Mouse (Mus musculus): ENCODE measurements around the gene Hoxd8. TPM values are rescaled to one million over a fixed set of nuclear protein-coding genes. Genes with fewer than 3 reads are reported as not detected.

Gene Hoxd8
- polyA plus RNA-seq, 1 experiment from 2014 or later, result 23.1 TPM

DNA sequence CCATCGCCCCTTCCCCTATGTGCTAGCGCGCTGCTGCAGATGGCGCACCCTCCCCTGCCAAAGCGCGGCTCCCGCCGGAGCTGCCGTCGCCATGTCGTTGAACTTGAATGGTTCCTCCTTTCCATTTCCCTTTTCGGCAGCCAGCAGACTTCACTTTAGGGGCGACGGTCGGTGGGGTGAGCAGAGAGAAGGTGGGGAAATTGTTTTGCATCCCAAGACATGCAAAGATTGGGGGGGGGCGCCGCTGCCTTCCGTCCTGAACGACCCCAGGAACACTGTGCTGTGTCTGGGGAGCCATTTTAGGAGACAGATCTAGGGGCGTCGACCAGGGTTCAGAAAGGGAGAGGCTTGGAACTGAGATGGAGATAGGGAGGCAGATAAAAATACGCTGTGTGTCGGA is 24.4 kb upstream of the Hoxd8 start:
- 0 out of 2 replicates have a peak, but pooled peaks cover 2% of the 10 kb centered on the region for H3K4me1 ChIP-seq (ENCODE audit: control insufficient read depth, insufficient read depth, low read length)
- H3K27ac ChIP-seq (ENCODE audit: low read depth, low read length), result no peak overlapping the region; the same call in 1 of the 2 replicates
- DNase-seq (ENCODE audit: low spot score) (no peak), ATAC-seq (ENCODE audit: insufficient read depth, low FRiP score, low TSS enrichment) (no peak)
- H3K36me3 ChIP-seq (ENCODE audit: control insufficient read depth, insufficient read depth, low read length), result no peaks in the 10 kb centered on the region
- H3K27me3 ChIP-seq (ENCODE audit: control insufficient read depth, insufficient read depth, low read length), result peaks cover 100% of the 10 kb centered on the region
- peak overlapping the region; percentile 15 for H3K4me2 ChIP-seq (ENCODE audit: low read depth)
- WGBS, result under 1% methylated on average over 22 of the region's 23 CpGs
- H3K9me3 ChIP-seq (ENCODE audit: control insufficient read depth, low read length), result no peaks in the 10 kb centered on the region
- peak overlapping the region; percentile 41 for H3K4me3 ChIP-seq (ENCODE audit: low read depth, low read length)
- H3K9ac ChIP-seq (ENCODE audit: low read length), result no peak overlapping the region; the same call in 1 of the 2 replicates

DNA sequence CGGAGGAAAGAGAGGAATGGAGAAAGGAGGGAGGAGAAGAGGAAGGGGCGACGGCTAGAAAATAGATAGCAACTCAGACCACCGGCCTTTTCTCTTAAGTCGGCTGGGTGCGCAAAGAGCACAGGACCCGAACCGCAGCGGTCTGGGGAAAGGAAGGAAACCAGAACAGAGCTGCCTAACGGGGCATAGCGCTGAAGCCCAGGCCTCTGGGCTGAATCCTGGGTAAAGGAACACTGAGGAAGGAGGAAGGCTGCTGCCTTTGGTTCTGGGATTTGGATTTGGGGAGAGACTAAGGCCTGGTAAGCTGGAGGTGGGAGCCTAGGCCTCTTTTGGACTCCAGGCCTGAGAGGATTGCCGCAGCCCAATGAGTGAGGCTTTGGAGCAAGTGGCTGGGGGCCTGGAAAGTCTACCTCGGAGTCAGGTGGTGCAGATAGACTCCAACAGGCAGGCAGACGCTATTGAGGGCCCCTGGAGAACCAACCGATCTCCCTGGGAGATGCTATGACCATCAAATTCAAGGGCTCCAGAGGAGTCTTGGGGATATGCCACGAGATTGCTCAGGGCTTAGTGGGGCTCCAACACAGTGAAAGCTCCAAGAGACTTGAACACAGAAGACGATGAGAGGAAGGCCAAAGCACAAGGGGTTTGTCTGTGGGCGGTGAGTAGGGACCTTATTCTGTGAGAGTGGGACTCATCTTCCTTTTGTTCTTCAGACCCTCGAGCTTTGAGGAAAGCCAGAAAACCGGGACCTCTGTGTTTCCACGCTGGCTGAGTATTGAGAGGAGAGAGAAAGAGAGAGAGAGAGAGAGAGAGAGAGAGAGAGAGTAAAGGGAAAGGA is 23.6 kb upstream of the Hoxd8 start:
- WGBS, result 2% methylated on average over 21 of the region's 21 CpGs
- peak; percentile 29 for DNase-seq (ENCODE audit: low spot score)
- no peaks in the 10 kb centered on the region for H3K4me1 ChIP-seq (ENCODE audit: control insufficient read depth, insufficient read depth, low read length)

DNA sequence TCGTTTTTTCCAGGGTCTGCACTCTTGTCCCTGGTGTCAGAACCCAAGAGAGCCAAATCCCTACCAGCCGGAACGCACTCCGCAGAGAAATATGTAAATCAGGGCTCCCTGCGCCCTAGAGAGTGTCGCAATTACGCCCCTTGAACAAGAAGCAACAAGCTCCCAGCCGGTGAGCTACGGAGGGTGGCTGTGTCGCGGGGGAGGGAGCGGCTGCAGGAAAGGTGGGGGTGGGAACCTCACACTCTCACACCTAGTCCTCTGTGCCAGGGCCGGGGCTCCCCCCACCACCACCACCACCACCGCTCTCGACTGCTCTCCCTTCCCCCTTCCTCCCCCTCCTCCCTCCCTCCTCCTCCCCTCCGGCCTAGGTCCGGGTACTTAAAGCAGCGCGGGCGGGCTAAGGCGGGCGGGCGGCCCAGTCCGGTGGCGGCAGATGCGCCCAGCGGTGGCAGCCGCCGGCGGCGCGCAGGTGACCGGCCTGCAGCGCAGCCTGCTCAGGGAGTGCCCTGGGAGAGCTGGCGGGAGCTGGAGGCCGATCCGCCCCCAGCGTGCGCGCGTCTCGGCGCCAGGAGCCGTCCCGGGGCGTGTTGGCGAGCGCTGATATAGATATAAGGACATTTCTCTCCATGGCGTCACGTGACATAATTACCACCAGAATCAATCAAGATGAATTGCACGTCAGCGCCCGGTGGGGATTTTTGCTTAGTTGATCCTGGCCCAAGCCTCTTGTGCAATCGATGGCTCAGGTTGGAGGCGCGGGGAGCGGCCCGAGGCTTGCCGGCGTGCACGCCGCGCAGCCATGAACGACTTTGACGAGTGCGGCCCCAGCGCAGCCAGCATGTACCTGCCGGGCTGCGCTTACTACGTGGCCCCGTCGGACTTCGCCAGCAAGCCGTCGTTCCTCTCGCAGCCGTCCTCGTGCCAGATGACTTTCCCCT is 22.6 kb upstream of the Hoxd8 start:
- under 1% methylated on average over 73 of the region's 78 CpGs for WGBS
- peak; percentile 58 for DNase-seq (ENCODE audit: low spot score)

More for the DNA sequence above, 23.6 kb upstream of the Hoxd8 start:
- H3K9me3 ChIP-seq (ENCODE audit: control insufficient read depth, low read length), result no peaks in the 10 kb centered on the region
- H3K4me2 ChIP-seq (ENCODE audit: low read depth), result peak overlapping the region; percentile 15
- no peak for ATAC-seq (ENCODE audit: insufficient read depth, low FRiP score, low TSS enrichment)
- peaks cover 100% of the 10 kb centered on the region for H3K27me3 ChIP-seq (ENCODE audit: control insufficient read depth, insufficient read depth, low read length)
- peak overlapping the region; percentile 46 for H3K9ac ChIP-seq (ENCODE audit: low read length)
- peak overlapping the region; percentile 41 for H3K4me3 ChIP-seq (ENCODE audit: low read depth, low read length)
- H3K36me3 ChIP-seq (ENCODE audit: control insufficient read depth, insufficient read depth, low read length), result no peaks in the 10 kb centered on the region
- H3K27ac ChIP-seq (ENCODE audit: low read depth, low read length), result no peak overlapping the region

DNA sequence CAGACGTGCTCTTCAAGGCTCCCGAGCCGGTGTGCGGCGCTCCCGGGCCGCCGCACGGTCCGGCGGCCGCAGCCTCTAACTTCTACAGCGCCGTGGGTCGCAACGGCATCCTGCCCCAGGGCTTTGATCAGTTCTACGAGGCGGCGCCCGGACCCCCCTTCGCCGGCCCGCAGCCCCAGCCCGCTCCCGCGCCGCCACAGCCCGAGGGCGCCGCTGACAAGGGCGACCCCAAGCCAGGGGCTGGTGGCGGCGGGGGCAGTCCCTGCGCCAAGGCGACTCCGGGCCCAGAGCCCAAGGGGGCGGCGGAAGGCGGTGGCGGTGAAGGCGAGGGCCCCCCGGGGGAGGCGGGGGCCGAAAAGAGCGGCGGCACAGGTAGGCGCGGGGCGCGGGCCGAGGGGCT is 21.6 kb upstream of the Hoxd8 start:
- under 1% methylated on average over 29 of the region's 51 CpGs for WGBS
- H3K4me3 ChIP-seq (ENCODE audit: low read depth, low read length), result peak overlapping the region; percentile 41
- DNase-seq (ENCODE audit: low spot score) (peak; percentile 29), ATAC-seq (ENCODE audit: insufficient read depth, low FRiP score, low TSS enrichment) (no peak)
- H3K9ac ChIP-seq (ENCODE audit: low read length), result peak overlapping the region; percentile 70
- no peaks in the 10 kb centered on the region for H3K9me3 ChIP-seq (ENCODE audit: control insufficient read depth, low read length)
- no peaks in the 10 kb centered on the region for H3K4me1 ChIP-seq (ENCODE audit: control insufficient read depth, insufficient read depth, low read length)
- no peaks in the 10 kb centered on the region for H3K36me3 ChIP-seq (ENCODE audit: control insufficient read depth, insufficient read depth, low read length)
- H3K27me3 ChIP-seq (ENCODE audit: control insufficient read depth, insufficient read depth, low read length), result peaks cover 98% of the 10 kb centered on the region
- H3K27ac ChIP-seq (ENCODE audit: low read depth, low read length), result 0 out of 2 replicates have a peak overlapping the region, but pooled peaks have one; percentile 39
- peak overlapping the region; percentile 32 for H3K4me2 ChIP-seq (ENCODE audit: low read depth)

More for the DNA sequence above, 22.6 kb upstream of the Hoxd8 start:
- Histone ChIP-seq H3K4me2 (ENCODE audit: low read depth) (peak overlapping the region; percentile 32), H3K27me3 (ENCODE audit: control insufficient read depth, insufficient read depth, low read length) (peaks cover 98% of the 10 kb centered on the region), H3K27ac (ENCODE audit: low read depth, low read length) (0 out of 2 replicates have a peak overlapping the region, but pooled peaks have one; percentile 39), H3K9ac (ENCODE audit: low read length) (peak overlapping the region; percentile 70), H3K4me3 (ENCODE audit: low read depth, low read length) (peak overlapping the region; percentile 41), H3K9me3 (ENCODE audit: control insufficient read depth, low read length) (no peaks in the 10 kb centered on the region), H3K4me1 (ENCODE audit: control insufficient read depth, insufficient read depth, low read length) (no peaks in the 10 kb centered on the region), H3K36me3 (ENCODE audit: control insufficient read depth, insufficient read depth, low read length) (no peaks in the 10 kb centered on the region)
- peak; percentile 28; the same call in 1 of the 2 replicates for ATAC-seq (ENCODE audit: insufficient read depth, low FRiP score, low TSS enrichment)

DNA sequence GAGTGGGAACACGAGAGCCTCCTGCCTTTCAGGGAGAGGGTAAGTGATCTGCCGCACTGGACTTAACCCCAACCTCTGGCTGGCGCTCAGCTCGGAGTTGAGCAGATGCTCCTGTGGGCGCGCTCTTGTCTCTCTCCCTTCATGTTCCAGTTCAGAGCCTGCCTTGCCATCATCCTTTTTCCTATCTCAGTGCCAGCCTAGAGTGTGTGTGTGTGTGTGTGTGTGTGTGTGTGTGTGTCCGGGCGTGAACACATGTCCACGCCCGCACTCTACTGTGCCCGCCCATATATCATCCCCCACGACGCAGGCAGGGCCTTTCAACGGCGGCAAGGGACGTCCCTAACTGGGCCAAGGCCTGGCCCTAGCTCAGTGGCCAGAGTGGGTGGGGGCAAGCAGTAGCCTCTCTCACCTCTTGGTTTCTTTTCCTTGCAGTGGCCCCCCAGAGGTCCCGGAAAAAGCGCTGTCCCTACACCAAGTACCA is 20.9 kb upstream of the Hoxd8 start:
- under 1% methylated on average over 18 of the region's 18 CpGs for WGBS
- DNase-seq (ENCODE audit: low spot score), result peak; percentile 48
- no peaks in the 10 kb centered on the region for H3K9me3 ChIP-seq (ENCODE audit: control insufficient read depth, low read length)
- H3K4me2 ChIP-seq (ENCODE audit: low read depth), result peak overlapping the region; percentile 32
- H3K4me1 ChIP-seq (ENCODE audit: control insufficient read depth, insufficient read depth, low read length), result no peaks in the 10 kb centered on the region
- H3K4me3 ChIP-seq (ENCODE audit: low read depth, low read length), result peak overlapping the region; percentile 41
- no peaks in the 10 kb centered on the region for H3K36me3 ChIP-seq (ENCODE audit: control insufficient read depth, insufficient read depth, low read length)
- peak overlapping the region; percentile 29; the same call in 1 of the 2 replicates for H3K9ac ChIP-seq (ENCODE audit: low read length)
- ATAC-seq (ENCODE audit: insufficient read depth, low FRiP score, low TSS enrichment), result no peak; the same call in 1 of the 2 replicates
- peaks cover 98% of the 10 kb centered on the region for H3K27me3 ChIP-seq (ENCODE audit: control insufficient read depth, insufficient read depth, low read length)
- H3K27ac ChIP-seq (ENCODE audit: low read depth, low read length), result 0 out of 2 replicates have a peak overlapping the region, but pooled peaks have one; percentile 10

DNA sequence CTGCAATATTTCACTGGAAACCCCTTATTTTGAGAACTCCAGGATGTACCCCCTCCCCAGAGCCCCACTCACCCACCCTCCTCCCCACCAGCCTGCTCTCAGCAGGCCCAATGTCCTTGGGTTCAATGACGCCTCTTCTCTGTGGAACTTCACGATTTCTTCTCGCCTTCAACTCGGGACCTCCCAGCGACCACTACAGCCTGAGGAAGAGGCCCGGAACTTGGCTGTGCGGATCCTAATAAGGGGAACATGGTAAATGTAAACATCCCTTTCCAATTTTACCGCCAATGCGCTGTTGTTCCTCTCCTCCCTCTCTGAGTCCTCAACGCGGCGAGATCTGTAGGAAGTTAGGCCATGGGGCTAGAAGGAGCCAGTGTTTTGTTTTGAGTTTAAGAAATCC is 20.3 kb upstream of the Hoxd8 start:
- WGBS, result 0% methylated on average over 12 of the region's 12 CpGs
- peak overlapping the region; percentile 28 for H3K4me2 ChIP-seq (ENCODE audit: low read depth)
- H3K4me3 ChIP-seq (ENCODE audit: low read depth, low read length), result peak overlapping the region; percentile 41
- no peaks in the 10 kb centered on the region for H3K36me3 ChIP-seq (ENCODE audit: control insufficient read depth, insufficient read depth, low read length)
- H3K9me3 ChIP-seq (ENCODE audit: control insufficient read depth, low read length), result no peaks in the 10 kb centered on the region
- H3K27me3 ChIP-seq (ENCODE audit: control insufficient read depth, insufficient read depth, low read length), result peaks cover 98% of the 10 kb centered on the region
- peak overlapping the region; percentile 42 for H3K9ac ChIP-seq (ENCODE audit: low read length)
- DNase-seq (ENCODE audit: low spot score) (peak; percentile 33), ATAC-seq (ENCODE audit: insufficient read depth, low FRiP score, low TSS enrichment) (no peak)
- H3K4me1 ChIP-seq (ENCODE audit: control insufficient read depth, insufficient read depth, low read length), result no peaks in the 10 kb centered on the region
- H3K27ac ChIP-seq (ENCODE audit: low read depth, low read length), result no peak overlapping the region

DNA sequence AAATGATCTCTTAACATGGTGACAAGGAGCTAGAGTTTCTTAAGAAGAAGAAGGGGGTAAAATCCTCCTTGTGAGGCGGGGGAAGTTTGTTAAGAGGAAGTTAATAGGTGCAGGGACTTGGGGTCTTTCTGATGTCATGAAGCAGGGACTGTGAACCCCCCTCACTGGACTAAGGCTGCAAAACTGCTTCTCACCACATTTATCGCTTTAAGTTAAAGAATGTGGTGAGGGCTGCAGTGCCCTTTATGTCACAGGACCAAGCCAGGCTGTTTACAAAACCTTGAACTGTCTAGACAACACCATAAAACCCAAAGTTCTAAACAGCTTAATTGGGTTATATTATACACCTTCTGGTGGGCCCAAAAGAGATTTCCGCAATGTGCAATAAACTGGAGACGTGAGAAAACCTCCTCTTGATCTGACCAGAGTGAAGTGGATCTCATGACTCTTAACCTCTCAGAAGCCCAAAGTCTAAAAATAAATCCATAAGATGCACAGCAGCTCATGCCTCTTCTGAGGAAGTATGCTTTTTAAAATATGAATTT is 19.3 kb upstream of the Hoxd8 start:
- WGBS, result 8% methylated on average over 4 of the region's 4 CpGs
- Histone ChIP-seq H3K4me1 (ENCODE audit: control insufficient read depth, insufficient read depth, low read length) (no peaks in the 10 kb centered on the region), H3K4me2 (ENCODE audit: low read depth) (peak overlapping the region; percentile 28), H3K27ac (ENCODE audit: low read depth, low read length) (no peak overlapping the region), H3K9ac (ENCODE audit: low read length) (no peak overlapping the region), H3K27me3 (ENCODE audit: control insufficient read depth, insufficient read depth, low read length) (peaks cover 98% of the 10 kb centered on the region), H3K36me3 (ENCODE audit: control insufficient read depth, insufficient read depth, low read length) (no peaks in the 10 kb centered on the region), H3K9me3 (ENCODE audit: control insufficient read depth, low read length) (no peaks in the 10 kb centered on the region), H3K4me3 (ENCODE audit: low read depth, low read length) (no peak overlapping the region)
- DNase-seq (ENCODE audit: low spot score), result no peak
- no peak for ATAC-seq (ENCODE audit: insufficient read depth, low FRiP score, low TSS enrichment)
